Mouse (Mus musculus) mouse embryonic stem cell (cell line): ENCODE results near the gene Pithd1.

ENCODE experiments used
- in situ Hi-C, 2 experiments: fragments of 300-500 bp; cut with MboI; formaldehyde crosslinking; loops; 1 replicate in 1 of 2; 3 replicates in 1 of 2; pipeline ENCODE4 v1.14.3; 2019 to 2020; ENCODE audit warnings: low sequenced_read_pairs in 2 of 2, low pct_unique_long_range_greater_than_20kb in 1 of 2, mixed read lengths in 1 of 2; ENCODE audit not compliant: unreplicated experiment in 1 of 2

Pithd1 gene

GRCm38 (mm10) chr4:135986943-135987710 lies at the start of gene Pithd1:
Pithd1 (minus strand) TSS chr4:135987264.
- in situ Hi-C loops, result no loop called here

GRCm38 (mm10) chr4:136035078-136035477 lies 48.0 kb upstream of the Pithd1 start:
- in situ Hi-C loops, result no loop called here

DNA sequence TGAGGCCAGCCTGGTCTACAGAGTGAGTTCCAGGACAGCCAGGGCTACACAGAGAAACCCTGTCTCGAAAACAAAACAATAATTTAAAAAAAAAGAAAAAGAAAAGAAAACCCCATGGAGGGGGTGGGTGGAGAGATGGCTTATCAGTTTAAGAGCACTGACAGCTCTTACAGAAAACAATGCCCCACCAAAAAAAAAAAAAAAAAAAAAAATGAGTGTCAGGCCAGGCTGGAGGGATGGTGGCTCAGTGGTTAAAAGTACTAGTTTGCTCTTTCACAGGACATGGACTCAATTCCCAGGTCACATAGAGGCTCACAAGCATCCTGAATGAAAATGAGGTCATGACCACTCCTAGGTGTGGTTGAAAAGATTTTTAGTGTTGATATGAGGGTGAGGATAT lies 46.2 kb upstream of the Pithd1 start:
- in situ Hi-C loops, result no loop called here

DNA sequence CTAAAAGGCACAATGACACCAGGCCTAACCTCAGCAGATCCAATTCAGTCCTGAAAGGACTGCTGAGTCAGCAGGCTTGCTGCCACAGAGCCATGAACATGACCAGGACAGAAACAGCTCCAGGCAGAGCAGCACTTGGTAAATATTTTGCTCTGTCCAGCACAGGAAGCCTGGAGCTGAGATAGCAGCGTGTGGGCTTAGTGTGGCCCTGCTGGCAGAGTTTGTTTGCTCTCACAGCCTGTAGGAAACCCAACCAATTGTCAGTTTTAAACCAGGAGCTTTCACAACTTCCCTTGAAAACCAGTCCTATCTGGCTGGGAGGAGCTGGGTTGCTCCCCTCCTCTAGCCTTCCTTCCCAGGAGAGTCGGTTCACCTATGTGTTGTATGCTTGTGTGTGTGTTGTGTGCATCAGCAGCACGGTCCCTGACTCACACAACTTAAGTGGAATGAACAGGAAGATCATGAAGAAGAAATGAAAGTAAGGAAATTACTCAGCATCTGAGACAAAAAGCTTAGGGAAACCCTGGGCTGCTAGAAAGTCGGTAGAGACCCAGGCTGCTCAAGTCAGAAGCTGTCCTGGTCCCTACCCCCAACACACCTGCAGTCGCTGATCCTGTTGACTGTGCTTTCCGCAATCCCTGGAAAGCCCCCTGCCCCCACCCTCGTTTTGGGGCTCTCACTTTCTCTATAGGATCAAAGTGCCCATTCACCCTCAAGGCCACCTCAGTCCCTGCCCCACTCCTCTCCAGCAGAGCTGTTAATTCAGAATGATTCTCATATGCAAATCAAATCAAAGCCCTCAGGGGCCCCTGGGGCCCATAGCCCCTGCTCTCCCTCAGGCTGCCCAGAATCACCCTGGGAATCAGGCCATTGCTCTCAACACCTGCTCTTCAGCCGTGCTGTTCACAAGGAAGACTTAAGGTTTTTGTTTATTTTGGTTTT lies 44.2 kb upstream of the Pithd1 start:
- in situ Hi-C loops, result no loop called here

- in situ Hi-C loops, result no loop called here
Measured at GRCm38 (mm10) chr4:136028689-136029088, 41.6 kb upstream of the Pithd1 start.

GRCm38 (mm10) chr4:136028132-136028564 lies 41.1 kb upstream of the Pithd1 start:
- in situ Hi-C loops, result no loop called here

DNA sequence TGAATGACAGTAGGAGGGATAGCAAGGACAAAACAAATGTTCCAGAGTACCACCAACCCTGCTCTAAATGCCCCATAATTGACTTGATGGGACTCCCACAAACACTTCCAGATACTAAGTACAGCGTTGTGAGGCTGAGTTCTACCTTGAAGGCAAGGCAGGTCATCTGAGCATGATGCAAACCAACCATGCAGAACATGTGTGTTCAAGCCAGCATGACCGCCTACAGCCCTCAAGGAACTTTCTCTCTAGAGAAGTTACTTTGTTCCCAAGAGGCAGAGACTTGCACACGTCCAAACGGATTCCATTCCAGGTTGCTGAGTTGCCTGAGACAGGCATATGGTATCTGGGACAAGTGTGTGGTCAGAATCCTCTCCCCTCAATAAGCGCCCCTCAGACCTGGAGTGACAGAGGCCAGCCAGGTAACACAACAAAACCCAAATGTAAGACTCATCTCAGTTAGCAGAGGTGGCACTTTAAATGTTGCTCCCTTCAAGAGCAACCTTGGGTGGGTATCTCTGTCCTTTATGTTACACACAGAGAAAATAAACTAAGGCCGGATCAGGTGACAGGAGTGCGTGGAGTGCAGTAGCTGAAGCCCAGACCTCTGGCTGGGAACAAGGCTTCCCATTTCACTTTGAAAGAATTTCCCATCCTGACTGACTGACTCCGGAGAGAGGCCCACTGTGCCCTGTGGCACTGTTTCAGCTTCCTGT lies 40.5 kb upstream of the Pithd1 start:
- in situ Hi-C loops, result no loop called here

- in situ Hi-C loops, result no loop called here
Measured at GRCm38 (mm10) chr4:136025350-136025749, 38.3 kb upstream of the Pithd1 start.

DNA sequence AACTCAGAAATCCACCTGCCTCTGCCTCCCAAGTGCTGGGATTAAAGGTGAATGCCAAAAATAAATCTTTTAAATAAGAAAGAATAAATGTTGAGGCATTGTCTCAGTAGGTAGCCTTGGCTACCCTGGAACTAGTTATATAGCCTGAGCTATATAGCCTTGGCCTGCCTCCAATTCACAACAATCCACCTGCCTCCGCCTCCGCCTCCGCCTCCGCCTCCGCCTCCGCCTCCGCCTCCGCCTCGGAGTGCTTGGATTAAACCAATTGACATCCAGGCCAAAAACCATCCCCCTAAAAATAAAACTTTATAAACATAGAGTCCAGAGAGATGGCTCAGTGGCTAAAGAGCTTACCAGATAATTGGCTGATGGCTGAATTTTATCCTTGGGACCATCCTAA lies 35.9 kb upstream of the Pithd1 start:
- in situ Hi-C loops, result no loop called here

- in situ Hi-C loops, result no loop called here
Measured at GRCm38 (mm10) chr4:136021549-136022047, 34.5 kb upstream of the Pithd1 start, which contains the start of gene Eloa. Eloa (minus strand) TSS chr4:136021763.

DNA sequence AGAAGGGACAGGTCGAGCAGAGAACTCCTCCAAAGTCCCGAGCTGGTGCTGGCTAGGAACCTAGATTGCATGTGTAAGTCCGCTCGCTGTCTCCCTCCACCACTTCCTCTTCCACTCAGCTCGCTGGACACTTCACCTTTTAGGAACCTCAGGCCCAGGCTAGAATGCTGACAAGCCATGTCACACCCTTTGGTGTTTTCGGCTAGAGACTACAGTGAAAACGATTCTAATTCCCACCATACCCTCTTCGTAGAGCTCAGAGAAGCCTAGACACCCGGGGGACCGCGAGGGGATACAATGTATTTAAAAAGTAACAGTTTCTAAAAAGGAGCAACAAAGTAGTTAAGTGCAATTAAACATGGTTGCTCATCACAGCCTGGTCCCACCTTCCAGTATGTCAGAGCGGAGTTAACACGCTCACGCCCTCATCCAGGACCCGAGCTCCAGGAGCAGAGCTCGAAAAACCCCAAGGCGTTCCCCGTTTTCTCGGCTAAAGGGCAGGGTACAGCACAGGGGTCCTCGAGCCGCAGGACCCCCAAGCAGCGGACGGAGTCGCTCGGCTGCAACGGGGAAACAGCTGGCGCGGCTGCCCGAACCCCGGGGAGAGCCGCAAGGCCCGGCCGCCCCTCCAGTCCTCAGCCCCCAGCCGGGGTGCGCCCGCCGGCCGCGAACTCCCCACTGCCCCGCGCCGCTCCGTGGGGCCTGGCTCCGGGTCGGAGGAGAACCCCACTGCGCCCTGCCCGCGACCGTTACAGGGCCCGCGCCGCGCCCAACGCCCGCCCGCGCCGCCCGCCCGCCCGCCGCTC lies 33.9 kb upstream of the Pithd1 start:
- in situ Hi-C loops, result no loop called here

GRCm38 (mm10) chr4:136016059-136016602 lies 29.1 kb upstream of the Pithd1 start:
- in situ Hi-C loops, result no loop called here

DNA sequence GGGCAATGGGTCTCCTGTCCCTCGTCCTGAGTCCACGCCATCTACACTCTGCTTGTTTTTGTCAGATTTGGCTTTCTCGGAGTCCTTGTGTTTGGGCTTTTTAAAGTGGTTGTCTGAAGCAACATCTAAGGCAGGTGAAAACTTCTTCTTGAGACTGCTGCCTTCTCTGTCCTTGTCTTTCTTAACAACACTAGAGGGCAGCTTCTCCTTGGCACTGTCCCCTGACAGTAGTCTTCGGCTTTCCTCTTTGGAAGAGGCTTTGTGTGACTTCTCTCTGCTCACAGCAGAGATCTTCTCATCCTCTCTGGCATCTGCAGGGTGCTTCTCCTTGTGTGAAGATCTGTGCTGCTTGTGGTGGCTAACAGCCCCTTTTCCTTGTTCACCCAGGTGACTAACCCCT lies 23.5 kb upstream of the Pithd1 start:
- in situ Hi-C loops, result no loop called here

GRCm38 (mm10) chr4:136008782-136009447 lies 21.9 kb upstream of the Pithd1 start:
- in situ Hi-C loops, result no loop called here

GRCm38 (mm10) chr4:136006821-136007220 lies 19.8 kb upstream of the Pithd1 start:
- in situ Hi-C loops, result no loop called here

GRCm38 (mm10) chr4:136004921-136005320 lies 17.9 kb upstream of the Pithd1 start:
- in situ Hi-C loops, result no loop called here

GRCm38 (mm10) chr4:136004107-136004675 lies 17.1 kb upstream of the Pithd1 start:
- in situ Hi-C loops, result no loop called here
